Mouse (Mus musculus): ENCODE results near the gene Dtnb.

Gene Dtnb

GRCm38 (mm10) chr12:3773643-3774042 is 201.5 kb downstream of the Dtnb start:
- in situ Hi-C loops (cut with MseI, MboI): no loop called here

GRCm38 (mm10) chr12:3776015-3776414 is 203.8 kb downstream of the Dtnb start:
- in situ Hi-C loops (cut with MseI, MboI): no loop called here

GRCm38 (mm10) chr12:3777682-3778081 is 205.5 kb downstream of the Dtnb start:
- in situ Hi-C loops (cut with MseI, MboI): no loop called here

GRCm38 (mm10) chr12:3778286-3778685 is 206.1 kb downstream of the Dtnb start:
- in situ Hi-C loops (cut with MseI, MboI): no loop called here

GRCm38 (mm10) chr12:3779639-3780038 is 207.5 kb downstream of the Dtnb start:
- in situ Hi-C loops (cut with MseI, MboI): no loop called here

GRCm38 (mm10) chr12:3780405-3780891 is 208.3 kb downstream of the Dtnb start:
- in situ Hi-C loops (cut with MseI, MboI): no loop called here

- in situ Hi-C loops (cut with MseI, MboI): no loop called here
Measured at GRCm38 (mm10) chr12:3780931-3781471, 208.8 kb downstream of the Dtnb start.

GRCm38 (mm10) chr12:3781482-3781881 is 209.3 kb downstream of the Dtnb start:
- in situ Hi-C loops (cut with MseI, MboI): no loop called here

- in situ Hi-C loops (cut with MseI, MboI): no loop called here
Measured at GRCm38 (mm10) chr12:3783196-3783825, 211.1 kb downstream of the Dtnb start.

GRCm38 (mm10) chr12:3784258-3784657 is 212.1 kb downstream of the Dtnb start:
- in situ Hi-C loops (cut with MseI, MboI): no loop called here

GRCm38 (mm10) chr12:3784729-3785128 is 212.5 kb downstream of the Dtnb start:
- in situ Hi-C loops (cut with MseI, MboI): no loop called here

- in situ Hi-C loops (cut with MseI, MboI): no loop called here
Measured at GRCm38 (mm10) chr12:3787041-3787440, 214.9 kb downstream of the Dtnb start.

GRCm38 (mm10) chr12:3787541-3787940 is 215.4 kb downstream of the Dtnb start:
- in situ Hi-C loops (cut with MseI, MboI): no loop called here

- in situ Hi-C loops (cut with MseI, MboI): no loop called here
Measured at GRCm38 (mm10) chr12:3788421-3789051, 216.4 kb downstream of the Dtnb start.

- in situ Hi-C loops (cut with MseI, MboI): no loop called here
Measured at GRCm38 (mm10) chr12:3789626-3790185, 217.5 kb downstream of the Dtnb start.

- in situ Hi-C loops (cut with MseI, MboI): no loop called here
Measured at GRCm38 (mm10) chr12:3791257-3791656, 219.1 kb downstream of the Dtnb start.

- in situ Hi-C loops (cut with MseI, MboI): no loop called here
Measured at GRCm38 (mm10) chr12:3791732-3792131, 219.6 kb downstream of the Dtnb start.

GRCm38 (mm10) chr12:3792248-3792647 is 220.1 kb downstream of the Dtnb start:
- in situ Hi-C loops (cut with MseI, MboI): no loop called here

GRCm38 (mm10) chr12:3795569-3795968 is 223.4 kb downstream of the Dtnb start:
- in situ Hi-C loops (cut with MseI, MboI): no loop called here

GRCm38 (mm10) chr12:3799551-3799950 is 227.4 kb downstream of the Dtnb start:
- in situ Hi-C loops (cut with MseI, MboI): no loop called here

GRCm38 (mm10) chr12:3805852-3806251 is 233.7 kb downstream of the Dtnb start, which contains the start of gene Dnmt3a:
Dnmt3a (plus strand) TSS chr12:3806007.
- in situ Hi-C loops (cut with MseI, MboI): no loop called here

GRCm38 (mm10) chr12:3806271-3806684 is 234.1 kb downstream of the Dtnb start:
- in situ Hi-C loops (cut with MseI, MboI): no loop called here

All from mouse trophoblast stem cell (cell line).